Mouse (Mus musculus): ENCODE results near the gene Grm1. TPM values are rescaled to one million over a fixed set of nuclear protein-coding genes. Genes with fewer than 3 reads are reported as not detected.

Gene Grm1
- total and polyA plus RNA-seq, 3 experiments, result not detected

DNA sequence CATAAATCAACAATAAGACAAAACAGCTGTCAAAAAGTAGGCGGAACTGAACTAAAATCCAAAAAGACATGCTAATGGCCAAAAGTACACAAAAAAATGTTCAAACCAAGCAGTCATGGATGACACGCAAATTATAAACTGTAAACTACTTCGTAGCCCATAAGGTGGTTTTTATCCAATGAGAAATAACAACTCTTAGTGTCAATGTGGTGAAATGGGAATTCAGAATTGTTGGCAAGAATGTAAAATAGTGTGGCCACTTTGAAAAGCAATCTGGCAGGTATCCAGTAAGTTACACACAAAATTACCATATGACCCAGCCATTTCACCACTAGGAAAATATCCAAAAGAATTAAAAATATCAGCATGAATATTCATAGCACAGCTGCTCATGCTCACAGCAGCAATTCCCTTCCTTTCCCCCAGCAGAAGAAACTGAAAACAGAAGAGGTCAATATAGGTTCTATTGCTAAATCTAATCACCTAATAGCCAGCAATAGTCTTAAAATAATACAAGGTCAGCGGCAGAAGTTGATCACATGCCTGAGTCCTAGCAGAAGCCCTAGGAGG lies 16.4 kb upstream of the Grm1 start:
- TF ChIP-seq CTCF (conservative IDR thresholded peaks at IDR 0.05 in 1 of 2, IDR thresholded peaks at IDR 0.05 in 1 of 2; ENCODE audit: low read depth in 2 of 2, low read length in 2 of 2) (no peak), CHD2 (IDR thresholded peaks at IDR 0.05; ENCODE audit: low read length) (no peak), MYC (IDR thresholded peaks at IDR 0.05; ENCODE audit: low read depth, low read length) (no peak), JUND (conservative IDR thresholded peaks at IDR 0.05; ENCODE audit: low read depth, low read length) (no peak), NRF1 (IDR thresholded peaks at IDR 0.05; ENCODE audit: low read depth, low read length) (no peak), SMC3 (IDR thresholded peaks at IDR 0.05; ENCODE audit: low read depth, low read length) (no peak), ETS1 (conservative IDR thresholded peaks at IDR 0.05; ENCODE audit: low read depth, low read length) (no peak)
- Histone ChIP-seq H3K9ac (ENCODE audit: insufficient read depth, low read depth) (no peak overlapping the region), H3K4me1 (ENCODE audit: control insufficient read depth in 1 of 2, insufficient read depth in 2 of 2) (no peaks in the 10 kb centered on the region), H3K27ac (ENCODE audit: insufficient read depth, low read depth) (no peak overlapping the region), H3K4me3 (replicated peaks in 1 of 3; ENCODE audit: low read depth in 2 of 3, low read length in 2 of 3, poor library complexity in 1 of 3) (no peak overlapping the region), H3K4me2 (ENCODE audit: insufficient read depth, low read depth, poor library complexity, severe bottlenecking) (no peak overlapping the region), H3K27me3 (replicated peaks) (no peaks in the 10 kb centered on the region), H3K79me2 (replicated peaks; ENCODE audit: control insufficient read depth, extremely low read depth, insufficient read depth, poor library complexity, severe bottlenecking) (no peaks in the 10 kb centered on the region), H3K36me3 (replicated peaks in 1 of 2; ENCODE audit: control insufficient read depth in 1 of 2, insufficient read depth in 1 of 2, low read length in 1 of 2) (no peaks in the 10 kb centered on the region), H3K9me3 (replicated peaks; ENCODE audit: low read length) (no peaks in the 10 kb centered on the region)
- DNase-seq (ENCODE audit: extremely low read depth), result no peak
- in situ Hi-C loops (cut with MboI; ENCODE audit: low pct_ligation_motif_present, low pct_unique_long_range_greater_than_20kb, low sequenced_read_pairs) (no loop called here), dilution Hi-C loops (cut with MboI; ENCODE audit: extremely low pct_ligation_motif_present, extremely low pct_unique_long_range_greater_than_20kb, low sequenced_read_pairs) (no loop called here)

DNA sequence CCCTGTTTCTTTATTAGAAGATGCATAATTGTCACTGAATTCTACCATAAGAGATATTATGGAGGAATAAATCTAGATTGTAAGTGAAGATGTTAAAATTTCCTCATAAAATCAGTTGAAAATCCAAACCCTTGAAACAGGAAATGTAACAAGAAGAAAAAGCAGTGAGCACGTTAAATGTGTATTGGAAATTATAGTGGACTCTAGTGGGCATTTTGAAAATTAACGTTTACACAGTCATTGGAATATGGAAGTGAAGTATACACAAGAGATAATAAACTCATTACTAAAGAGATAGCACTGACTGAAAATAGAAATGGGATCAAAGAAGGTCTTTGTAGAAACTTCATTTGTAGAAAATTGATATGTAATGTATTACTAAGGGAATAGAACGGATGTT lies 4.2 kb upstream of the Grm1 start:
- no peaks in the 10 kb centered on the region for H3K27me3 ChIP-seq (replicated peaks)
- H3K36me3 ChIP-seq (replicated peaks in 1 of 2; ENCODE audit: control insufficient read depth in 1 of 2, insufficient read depth in 1 of 2, low read length in 1 of 2), result no peaks in the 10 kb centered on the region
- TF ChIP-seq E2F4 (IDR thresholded peaks at IDR 0.05; ENCODE audit: insufficient replicate concordance, low read depth, low read length) (no peak), SMC3 (IDR thresholded peaks at IDR 0.05; ENCODE audit: low read depth, low read length) (no peak), JUN (IDR thresholded peaks at IDR 0.05; ENCODE audit: insufficient read depth, low read depth, low read length) (no peak), KAT2A (IDR thresholded peaks at IDR 0.05; ENCODE audit: insufficient replicate concordance, low read length) (no peak), POLR2A (IDR thresholded peaks at IDR 0.05; ENCODE audit: low read depth, low read length) (no peak), EP300 (IDR thresholded peaks at IDR 0.05; ENCODE audit: low read length) (no peak), NELFE (IDR thresholded peaks at IDR 0.05; ENCODE audit: low read depth, low read length) (no peak), ZC3H11A (IDR thresholded peaks at IDR 0.05; ENCODE audit: low read depth, low read length) (no peak), ZNF384 (IDR thresholded peaks at IDR 0.05; ENCODE audit: low read depth, low read length) (no peak), UBTF (IDR thresholded peaks at IDR 0.05; ENCODE audit: low read depth, low read length) (no peak), CHD1 (IDR thresholded peaks at IDR 0.05; ENCODE audit: low read depth, low read length) (no peak), BHLHE40 (IDR thresholded peaks at IDR 0.05; ENCODE audit: low read depth, low read length) (no peak), HCFC1 (IDR thresholded peaks at IDR 0.05; ENCODE audit: low read depth, low read length) (no peak), CTCF (conservative IDR thresholded peaks at IDR 0.05 in 1 of 2, IDR thresholded peaks at IDR 0.05 in 1 of 2; ENCODE audit: low read depth in 2 of 2, low read length in 2 of 2) (no peak), USF1 (IDR thresholded peaks at IDR 0.05; ENCODE audit: low read depth, low read length) (no peak), ELF1 (IDR thresholded peaks at IDR 0.05; ENCODE audit: low read depth, low read length) (no peak), GABPA (IDR thresholded peaks at IDR 0.05; ENCODE audit: insufficient replicate concordance, low read depth, low read length) (no peak), ZKSCAN1 (IDR thresholded peaks at IDR 0.05; ENCODE audit: borderline replicate concordance, low read depth, low read length) (no peak), PAX5 (IDR thresholded peaks at IDR 0.05; ENCODE audit: low read length) (no peak)
- dilution Hi-C loops (cut with MboI; ENCODE audit: extremely low pct_ligation_motif_present, extremely low pct_unique_long_range_greater_than_20kb, low sequenced_read_pairs) (no loop called here), in situ Hi-C loops (cut with MboI; ENCODE audit: low pct_ligation_motif_present, low pct_unique_long_range_greater_than_20kb, low sequenced_read_pairs) (no loop called here)
- H3K4me3 ChIP-seq (replicated peaks in 1 of 3; ENCODE audit: low read depth in 2 of 3, low read length in 2 of 3, poor library complexity in 1 of 3), result no peak overlapping the region
- H3K4me2 ChIP-seq (ENCODE audit: insufficient read depth, low read depth, poor library complexity, severe bottlenecking), result no peak overlapping the region
- no peaks in the 10 kb centered on the region for H3K9me3 ChIP-seq (replicated peaks; ENCODE audit: low read length)
- no peak for DNase-seq (ENCODE audit: extremely low read depth)
- no peak overlapping the region for H3K27ac ChIP-seq (ENCODE audit: insufficient read depth, low read depth)
- H3K4me1 ChIP-seq (ENCODE audit: control insufficient read depth in 1 of 2, insufficient read depth in 2 of 2), result no peaks in the 10 kb centered on the region
- H3K79me2 ChIP-seq (replicated peaks; ENCODE audit: control insufficient read depth, extremely low read depth, insufficient read depth, poor library complexity, severe bottlenecking), result no peaks in the 10 kb centered on the region
- H3K9ac ChIP-seq (ENCODE audit: insufficient read depth, low read depth), result no peak overlapping the region
